Comparison of ENCODE assay signal across 8 mouse cellular contexts in the genomic region with DNA sequence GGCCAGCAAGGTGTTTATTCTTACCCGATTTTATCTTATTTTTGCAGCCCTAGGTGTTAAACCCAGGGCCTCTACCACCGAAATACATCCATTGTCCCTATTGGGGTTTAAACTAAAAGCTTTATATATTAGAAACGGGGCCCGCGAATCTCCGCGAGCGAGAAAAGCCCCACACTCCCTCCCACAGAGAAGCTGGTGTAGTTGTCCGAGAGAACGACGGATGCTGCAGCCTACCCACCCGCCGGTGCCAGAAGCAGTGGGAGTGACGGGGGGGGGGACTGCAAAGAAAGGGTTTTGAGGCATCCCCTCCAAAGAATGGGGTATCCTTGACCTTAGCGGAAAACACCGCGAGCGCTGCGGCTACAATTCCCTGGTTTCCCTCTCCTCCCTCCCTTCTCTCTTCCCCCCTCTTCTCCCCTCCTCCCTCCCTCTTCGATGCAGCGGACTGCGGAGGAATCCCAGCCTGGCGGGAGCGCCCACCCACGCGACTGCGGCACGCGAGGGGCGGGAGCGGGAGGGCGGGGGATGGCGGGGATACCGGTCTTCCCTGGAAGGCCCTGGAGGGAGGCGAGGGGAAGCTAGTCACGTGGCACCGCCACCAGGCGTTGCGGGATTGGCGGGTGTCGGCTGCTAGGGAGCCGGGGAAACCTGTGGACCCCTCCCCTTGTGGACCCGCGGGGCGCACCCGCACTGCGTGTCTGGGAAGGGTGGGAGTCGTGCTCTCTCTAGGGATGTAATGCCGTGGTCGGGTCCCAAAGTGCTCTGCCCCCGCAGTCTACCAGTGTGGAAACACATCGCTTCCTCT. TPM values are rescaled to one million over a fixed set of nuclear protein-coding genes. Genes with fewer than 3 reads are reported as not detected.
A peak's percentile ranks its signal among the peaks of the same experiment; 100 is the strongest.
DNase-seq lines count a peak whose midpoint lies in the region; ATAC-seq lines count a peak whose summit lies in the region.

No protein-coding gene starts in this region.

- no peaks in the 10 kb centered on the region for H3K27me3 ChIP-seq in forebrain, embryonic 14.5 days (replicated peaks; ENCODE audit: control insufficient read depth, insufficient read depth, low read length)

- 1% methylated on average over 45 of the region's 52 CpGs for WGBS in forebrain, embryonic 14.5 days

- peaks cover 6% of the 10 kb centered on the region for H3K4me1 ChIP-seq in forebrain, embryonic 14.5 days (ENCODE audit: control insufficient read depth, insufficient read depth, low read length)

- H3K9me3 ChIP-seq in forebrain, embryonic 14.5 days (replicated peaks; ENCODE audit: control insufficient read depth, low read length), result no peaks in the 10 kb centered on the region

- H3K36me3 ChIP-seq in forebrain, embryonic 14.5 days (ENCODE audit: control insufficient read depth, insufficient read depth, low read length), result no peaks in the 10 kb centered on the region

- DNase-seq in MN1 (ENCODE audit: low spot score), result peak; percentile 91
- peak; percentile 87 for DNase-seq in brain, embryonic 18.5 days (ENCODE audit: low read depth, low spot score)
- DNase-seq in forebrain, embryonic 14.5 days (ENCODE audit: low spot score), result peak; percentile 95
- peak; percentile 53 to 75 for DNase-seq in heart, postnatal 36 days
- peak; percentile 84 to 87 for DNase-seq in layer of hippocampus, postnatal 36 days
- DNase-seq in lung, postnatal 10 days, result peak; percentile 78
- peak; percentile 58 for DNase-seq in ovary, postnatal 14 days (ENCODE audit: low spot score)
- DNase-seq in adipocyte (ENCODE audit: low spot score), result no peak

- peak; percentile 96 for ATAC-seq in forebrain, embryonic 14.5 days

- peak overlapping the region; percentile 44 for H3K4me3 ChIP-seq in forebrain, embryonic 14.5 days (ENCODE audit: low read depth, low read length)

- H3K27ac ChIP-seq in forebrain, embryonic 14.5 days (ENCODE audit: low read depth, low read length), result peak overlapping the region; percentile 90

- peak overlapping the region; percentile 74 for H3K9ac ChIP-seq in forebrain, embryonic 14.5 days (ENCODE audit: low read length)

- peak overlapping the region; percentile 83 for H3K4me2 ChIP-seq in forebrain, embryonic 14.5 days (ENCODE audit: low read length)

- intact Hi-C loops in heart, postnatal 36 days (cut with DNase I), result no loop called here

RNA-seq across cellular contexts. Expression of a gene that starts 9.4 kb away (rescaled TPM):
- polyA plus RNA-seq in forebrain, embryonic 14.5 days (2014; fragmentation: Nextera tagmentation; extraction: Ambion mirVana), result 20.1 and 20.5 TPM in 2 replicates
- 10 to 100 TPM; 24.3 to 27.2 TPM for total RNA-seq in heart, postnatal 36 days (2021)
- total RNA-seq in layer of hippocampus, postnatal 36 days (2021), result 10 to 100 TPM; 40.7 to 45.9 TPM

RNA-seq across cellular contexts. Expression of a gene that starts 56.6 kb away (rescaled TPM):
- not detected in 2 replicates for polyA plus RNA-seq in forebrain, embryonic 14.5 days (2014; fragmentation: Nextera tagmentation; extraction: Ambion mirVana)
- total RNA-seq in heart, postnatal 36 days (2021), result not detected
- not detected for total RNA-seq in layer of hippocampus, postnatal 36 days (2021)

RNA-seq across cellular contexts. Expression of a gene that starts 56.9 kb away (rescaled TPM):
- polyA plus RNA-seq in forebrain, embryonic 14.5 days (2014; fragmentation: Nextera tagmentation; extraction: Ambion mirVana), result 89.2 and 93.6 TPM in 2 replicates
- 10 to 100 TPM; 67.6 to 71.0 TPM for total RNA-seq in heart, postnatal 36 days (2021)
- 10 to 100 TPM; 26.3 to 26.9 TPM for total RNA-seq in layer of hippocampus, postnatal 36 days (2021)
